Mouse (Mus musculus) CH12.LX (cell line): ENCODE measurements around the gene Col27a1.

Source experiments
- BHLHE40 ChIP-seq: IDR thresholded peaks from 2 replicates; pipeline ENCODE4 v1.6.1; 2011; ENCODE audit warnings: mild to moderate bottlenecking, low read depth, low read length, improper control_type of control experiment
- CTCF ChIP-seq, 2 experiments: IDR thresholded peaks in 1 of 2; conservative IDR thresholded peaks in 1 of 2; 2 replicates each; pipeline ENCODE4 v1.5.1; 2011 to 2012; ENCODE audit warnings: low read depth in 2 of 2, low read length in 2 of 2, improper control_type of control experiment in 1 of 2, inconsistent platforms in 1 of 2, mild to moderate bottlenecking in 1 of 2, moderate library complexity in 1 of 2
- HCFC1 ChIP-seq: IDR thresholded peaks from 2 replicates; pipeline ENCODE4 v1.6.1; 2012; ENCODE audit warnings: low read depth, mild to moderate bottlenecking, inconsistent platforms, low read length, improper control_type of control experiment
- MXI1 ChIP-seq: IDR thresholded peaks from 2 replicates; pipeline ENCODE4 v1.6.1; 2011; ENCODE audit warnings: mild to moderate bottlenecking, low read depth, low read length, improper control_type of control experiment
- POLR2A ChIP-seq: IDR thresholded peaks from 2 replicates; pipeline ENCODE4 v1.6.1; 2011; ENCODE audit warnings: low read depth, mild to moderate bottlenecking, improper control_type of control experiment, low read length
- RAD21 ChIP-seq: IDR thresholded peaks from 2 replicates; pipeline ENCODE4 v1.6.1; 2011; ENCODE audit warnings: low read depth, mild to moderate bottlenecking, low read length, improper control_type of control experiment, moderate library complexity
- TCF12 ChIP-seq: IDR thresholded peaks from 2 replicates; pipeline ENCODE4 v1.6.1; 2014; ENCODE audit warnings: low read depth, mild to moderate bottlenecking, inconsistent platforms, low read length, improper control_type of control experiment

GRCm38 (mm10) chr4:63217513-63217912 lies 3.7 kb downstream of the Col27a1 start:
- TF ChIP-seq CTCF (conservative IDR thresholded peaks at IDR 0.05 in 1 of 2, IDR thresholded peaks at IDR 0.05 in 1 of 2; ENCODE audit: low read depth in 2 of 2, low read length in 2 of 2) = no peak
- TF ChIP-seq BHLHE40 = no peak
- no peak for TF ChIP-seq MXI1
- no peak for TF ChIP-seq TCF12
- no peak for TF ChIP-seq POLR2A
- TF ChIP-seq HCFC1 = no peak
- no peak for TF ChIP-seq RAD21
